Mouse (Mus musculus) liver (tissue): ENCODE data around the gene Fancg.
A peak's percentile ranks its signal among the peaks of the same experiment; 100 is the strongest.

ENCODE experiments used
- DNase-seq: peaks from one replicate; pipeline ENCODE4 v3.0.0-alpha.2; 2020; ENCODE audit warnings: mixed read lengths

Gene Fancg

GRCm38 (mm10) chr4:43032501-43032900 lies 22.2 kb upstream of the Fancg start:
- no peak for DNase-seq

GRCm38 (mm10) chr4:43031237-43031995 lies 21.1 kb upstream of the Fancg start, which contains the start of gene Stoml2:
Stoml2 (minus strand) TSS chr4:43031710.
- peak; percentile 93 for DNase-seq

GRCm38 (mm10) chr4:43030780-43031230 lies 20.5 kb upstream of the Fancg start:
- DNase-seq, result peak; percentile 50

GRCm38 (mm10) chr4:43030352-43030751 lies 20.0 kb upstream of the Fancg start:
- no peak for DNase-seq

- no peak for DNase-seq
Observed at GRCm38 (mm10) chr4:43029749-43030148, 19.4 kb upstream of the Fancg start.

- no peak for DNase-seq
Observed at GRCm38 (mm10) chr4:43029121-43029520, 18.8 kb upstream of the Fancg start.

- peak; percentile 95 for DNase-seq
Observed at GRCm38 (mm10) chr4:43025084-43025960, 15.0 kb upstream of the Fancg start, which contains the start of gene Pigo. Pigo (minus strand) TSS chr4:43025819.

- no peak for DNase-seq
Observed at GRCm38 (mm10) chr4:43024673-43025072, 14.4 kb upstream of the Fancg start.

GRCm38 (mm10) chr4:43021341-43021740 lies 11.0 kb upstream of the Fancg start:
- DNase-seq, result no peak

- no peak for DNase-seq
Observed at GRCm38 (mm10) chr4:43020876-43021275, 10.6 kb upstream of the Fancg start.

- peak; percentile 63 for DNase-seq
Observed at GRCm38 (mm10) chr4:43019641-43020465, 9.5 kb upstream of the Fancg start.

GRCm38 (mm10) chr4:43019176-43019575 lies 8.9 kb upstream of the Fancg start:
- DNase-seq, result no peak

- no peak for DNase-seq
Observed at GRCm38 (mm10) chr4:43018156-43018555, 7.8 kb upstream of the Fancg start.

GRCm38 (mm10) chr4:43012091-43012490 lies 1.8 kb upstream of the Fancg start:
- no peak for DNase-seq

GRCm38 (mm10) chr4:43005765-43006164 lies 4.5 kb downstream of the Fancg start:
- peak; percentile 30 for DNase-seq

GRCm38 (mm10) chr4:43004951-43005350 lies 5.4 kb downstream of the Fancg start:
- no peak for DNase-seq

- no peak for DNase-seq
Observed at GRCm38 (mm10) chr4:43002756-43003439, 7.4 kb downstream of the Fancg start.

- DNase-seq, result no peak
Observed at GRCm38 (mm10) chr4:43001272-43001671, 9.0 kb downstream of the Fancg start.

- peak; percentile 99 for DNase-seq
Observed at GRCm38 (mm10) chr4:43000141-43000986, 9.9 kb downstream of the Fancg start, which contains the start of gene Vcp. Vcp (minus strand) TSS chr4:43000507.

- peak; percentile 83 for DNase-seq
Observed at GRCm38 (mm10) chr4:42999451-43000140, 10.7 kb downstream of the Fancg start.
